Mouse (Mus musculus) gastrocnemius, postnatal 14 days (tissue): ENCODE measurements at regions not wholly inside any gene's neighbourhood (a gene's known extent, or its start where the extent isn't known, plus 50 kb on each side); places are given as distances from the start of the nearest gene placed in this dataset.

ENCODE experiments used
- DNase-seq: peaks from one replicate; pipeline ENCODE4 v3.0.0; 2021; ENCODE audit warnings: mixed read lengths
- intact Hi-C: fragments of 180-260 bp; cut with DNase I; formaldehyde crosslinking; loops from one replicate; pipeline ENCODE4 v1.15.1; 2025; ENCODE audit warnings: low total_unique reads

GRCm38 (mm10) chr10:95001650-95002049 is 57.0 kb upstream of the Plxnc1 start:
- intact Hi-C loops, result no loop called here
- no peak for DNase-seq

- DNase-seq, result no peak
- intact Hi-C loops, result loop anchor here (5.0 kb wide), 1 partner anchor 323 kb away; the partner anchor contains the start of gene Cradd
Observed at GRCm38 (mm10) chr10:94999716-95000115, 55.1 kb upstream of the Plxnc1 start.
